Mouse (Mus musculus): ENCODE data around the gene Elovl3.

DNA sequence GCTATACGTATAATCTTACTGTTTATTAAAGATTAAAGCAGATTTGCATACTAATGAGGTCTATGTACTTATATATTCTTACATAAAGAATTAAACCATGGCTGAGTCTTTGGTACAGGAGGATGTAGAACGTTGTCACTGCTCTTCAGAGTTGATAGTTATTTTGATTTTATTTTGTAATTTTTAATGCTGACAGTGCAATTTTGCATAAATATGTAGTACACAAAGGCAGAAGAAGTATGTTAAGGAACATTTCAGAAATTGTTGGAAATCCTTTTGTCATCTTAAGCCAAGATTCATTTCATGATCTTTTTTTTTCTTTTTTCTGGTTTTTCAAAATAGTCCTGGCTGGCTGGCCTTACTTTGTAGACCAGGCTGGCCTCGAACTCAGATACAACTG is 37.7 kb downstream of the Elovl3 start:
- no peak for TF ChIP-seq CTCF (IDR thresholded peaks at IDR 0.05)
- no peak for TF ChIP-seq POLR2A (IDR thresholded peaks at IDR 0.05; ENCODE audit: insufficient read depth, low read depth, low read length)
